Mouse (Mus musculus) neural tube, embryonic 13.5 days (tissue): ENCODE measurements around the gene Ndufa10. TPM values are rescaled to one million over a fixed set of nuclear protein-coding genes. Genes with fewer than 3 reads are reported as not detected.

Experiments used
- ATAC-seq: fragments of 200-750 bp; cut with Nextera tagmentation; 2 replicates; pipeline ENCODE4 v1.8.0; 2017; ENCODE audit warnings: low read depth, mild to moderate bottlenecking, moderate TSS enrichment, moderate library complexity
- H3K27ac ChIP-seq: fragments of 300-500 bp; sonication (generic); replicated peaks from 2 replicates; pipeline ENCODE4 v1.5.1; 2015; ENCODE audit warnings: moderate library complexity, mild to moderate bottlenecking, inconsistent platforms
- H3K27me3 ChIP-seq: fragments of 300-500 bp; sonication (generic); 2 replicates; pipeline ENCODE4 v1.6.1; 2015; ENCODE audit warnings: mild to moderate bottlenecking, inconsistent platforms
- H3K36me3 ChIP-seq: fragments of 300-500 bp; sonication (generic); 2 replicates; pipeline ENCODE4 v1.6.1; 2015; ENCODE audit warnings: mild to moderate bottlenecking, inconsistent platforms
- H3K4me1 ChIP-seq: fragments of 300-500 bp; sonication (generic); replicated peaks from 2 replicates; pipeline ENCODE4 v1.6.1; 2015; ENCODE audit warnings: inconsistent platforms
- H3K4me2 ChIP-seq: fragments of 300-500 bp; sonication (generic); 2 replicates; pipeline ENCODE4 v1.6.1; 2015; ENCODE audit warnings: inconsistent platforms, mild to moderate bottlenecking, moderate library complexity
- H3K4me3 ChIP-seq: fragments of 300-500 bp; sonication (generic); 2 replicates; pipeline ENCODE4 v1.5.1; 2015; ENCODE audit warnings: mild to moderate bottlenecking, inconsistent platforms
- H3K9ac ChIP-seq: fragments of 300-500 bp; sonication (generic); 2 replicates; pipeline ENCODE4 v1.6.1; 2015; ENCODE audit warnings: moderate library complexity, mild to moderate bottlenecking, inconsistent platforms
- H3K9me3 ChIP-seq: fragments of 300-500 bp; sonication (generic); 2 replicates; pipeline ENCODE4 v1.6.1; 2016; ENCODE audit warnings: inconsistent platforms
- WGBS: fragments of 180-500 bp; shearing (Covaris S2); methylation state at CpG from one replicate; pipeline ENCODE4 v1.1.7; 2015; 5-methylcytosine and 5-hydroxymethylcytosine counted together
- microRNA-seq: library from miRNA; unstranded; fragments of <30 nt; microRNA quantifications from one replicate; pipeline ENCODE4, GENCODE M21; 2016
- polyA plus RNA-seq: library from polyadenylated mRNA; unstranded; fragments of >200 nt; fragmentation: Nextera tagmentation; extraction: Ambion mirVana; gene quantifications from 2 replicates; pipeline ENCODE4 v1.2.1, GENCODE M21; 2015

Gene Ndufa10
- polyA plus RNA-seq, 1 experiment from 2014 or later: 313 TPM

DNA sequence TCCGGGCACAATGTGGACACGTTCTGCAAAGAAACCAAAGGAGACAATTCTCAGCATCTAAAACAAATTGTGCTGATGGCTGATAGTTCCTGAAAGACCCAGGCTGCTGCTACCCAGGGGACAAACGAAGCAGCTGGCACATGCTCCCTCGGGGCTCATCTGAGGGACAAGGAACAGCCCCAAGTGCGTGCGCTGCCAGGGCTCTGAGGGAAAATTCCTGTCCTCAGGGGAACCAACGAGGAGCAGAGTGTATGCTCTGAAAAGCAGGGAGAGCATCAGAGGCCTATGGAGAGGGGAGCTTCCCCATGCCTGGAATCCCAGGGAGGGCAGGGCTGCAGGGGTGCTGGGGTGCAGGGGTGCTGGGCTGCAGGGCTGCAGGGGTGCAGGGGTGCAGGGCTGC is 48.9 kb downstream of the Ndufa10 start:
- no peak overlapping the region for H3K4me2 ChIP-seq
- H3K9me3 ChIP-seq: no peaks in the 10 kb centered on the region
- no peak overlapping the region for H3K4me3 ChIP-seq
- H3K36me3 ChIP-seq: no peaks in the 10 kb centered on the region
- H3K27ac ChIP-seq: no peak overlapping the region
- 56% methylated on average over 7 of the region's 7 CpGs for WGBS
- ATAC-seq: no peak
- H3K4me1 ChIP-seq: peaks cover 4% of the 10 kb centered on the region
- H3K27me3 ChIP-seq: no peaks in the 10 kb centered on the region
- H3K9ac ChIP-seq: no peak overlapping the region

DNA sequence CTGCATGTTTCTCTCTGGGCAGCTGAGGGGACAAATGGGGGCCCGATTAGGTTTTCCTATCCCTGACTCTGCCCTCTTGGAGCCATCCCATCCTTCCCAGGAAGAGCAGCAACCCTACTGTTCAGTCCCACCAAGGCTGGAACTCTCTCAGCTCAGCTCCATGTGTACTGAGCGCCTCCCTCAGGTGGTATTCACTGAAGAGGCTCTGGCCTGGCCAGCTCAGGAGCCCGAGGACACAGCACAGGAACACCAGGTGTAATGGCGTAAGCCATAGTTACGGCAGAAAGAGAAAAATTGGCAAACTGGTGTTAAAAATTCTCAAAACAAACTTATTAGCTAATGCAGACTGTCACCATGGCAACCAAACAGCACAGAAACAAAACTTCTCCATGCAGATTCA is 68.5 kb downstream of the Ndufa10 start:
- Histone ChIP-seq H3K4me2 (no peak overlapping the region), H3K27ac (no peak overlapping the region), H3K4me3 (no peak overlapping the region), H3K9ac (no peak overlapping the region), H3K9me3 (no peaks in the 10 kb centered on the region), H3K27me3 (no peaks in the 10 kb centered on the region), H3K4me1 (no peaks in the 10 kb centered on the region), H3K36me3 (no peaks in the 10 kb centered on the region)
- ATAC-seq: no peak
- WGBS: 79% methylated on average over 5 of the region's 5 CpGs

GRCm38 (mm10) chr1:92400556-92400955 is 73.1 kb downstream of the Ndufa10 start:
- Histone ChIP-seq H3K27ac (no peak overlapping the region), H3K36me3 (no peaks in the 10 kb centered on the region), H3K4me2 (no peak overlapping the region), H3K9ac (no peak overlapping the region), H3K4me3 (no peak overlapping the region), H3K27me3 (no peaks in the 10 kb centered on the region), H3K9me3 (no peaks in the 10 kb centered on the region), H3K4me1 (peaks cover 17% of the 10 kb centered on the region)
- no peak for ATAC-seq
- 88% methylated on average over 2 of the region's 2 CpGs for WGBS

GRCm38 (mm10) chr1:92398601-92399000 is 75.1 kb downstream of the Ndufa10 start:
- Histone ChIP-seq H3K27me3 (no peaks in the 10 kb centered on the region), H3K27ac (peak overlapping the region; percentile 89), H3K4me1 (peaks cover 24% of the 10 kb centered on the region), H3K9ac (no peak overlapping the region), H3K36me3 (no peaks in the 10 kb centered on the region), H3K4me2 (no peak overlapping the region), H3K4me3 (no peak overlapping the region), H3K9me3 (no peaks in the 10 kb centered on the region)
- ATAC-seq: no peak
- 69% methylated on average over 7 of the region's 7 CpGs for WGBS

DNA sequence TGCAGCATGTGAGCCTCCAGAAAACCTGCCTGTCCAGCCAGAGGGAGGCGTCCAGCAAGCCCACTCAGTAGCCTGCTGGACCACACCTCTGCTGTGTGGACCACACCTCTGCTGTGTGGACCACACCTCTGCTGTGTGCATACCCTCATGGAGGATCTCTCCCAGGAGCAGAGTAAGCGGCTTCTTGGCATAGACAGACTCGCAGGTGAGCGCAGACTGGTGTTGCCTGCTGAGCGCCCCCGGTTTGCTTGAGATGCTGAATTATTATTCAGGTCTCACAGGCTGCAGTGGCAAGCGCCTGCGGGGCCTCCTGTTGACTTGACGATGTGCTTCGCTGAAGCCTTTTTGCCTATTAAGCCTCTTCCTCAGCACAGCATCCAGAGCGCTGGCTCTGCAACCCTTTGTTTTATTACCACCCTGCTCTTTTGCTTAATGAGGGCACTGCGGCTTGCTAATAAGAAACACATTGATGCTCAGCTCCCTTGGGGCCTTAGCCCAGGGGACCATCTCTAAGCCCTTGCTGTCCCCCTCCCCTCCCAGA is 76.1 kb downstream of the Ndufa10 start:
- Histone ChIP-seq H3K4me3 (no peak overlapping the region), H3K4me1 (peaks cover 24% of the 10 kb centered on the region), H3K4me2 (peak overlapping the region; percentile 13; the same call in 1 of the 2 replicates), H3K27me3 (no peaks in the 10 kb centered on the region), H3K27ac (peak overlapping the region; percentile 89), H3K9me3 (no peaks in the 10 kb centered on the region), H3K9ac (peak overlapping the region; percentile 52), H3K36me3 (no peaks in the 10 kb centered on the region)
- peak; percentile 85 for ATAC-seq
- 9% methylated on average over 12 of the region's 12 CpGs for WGBS

DNA sequence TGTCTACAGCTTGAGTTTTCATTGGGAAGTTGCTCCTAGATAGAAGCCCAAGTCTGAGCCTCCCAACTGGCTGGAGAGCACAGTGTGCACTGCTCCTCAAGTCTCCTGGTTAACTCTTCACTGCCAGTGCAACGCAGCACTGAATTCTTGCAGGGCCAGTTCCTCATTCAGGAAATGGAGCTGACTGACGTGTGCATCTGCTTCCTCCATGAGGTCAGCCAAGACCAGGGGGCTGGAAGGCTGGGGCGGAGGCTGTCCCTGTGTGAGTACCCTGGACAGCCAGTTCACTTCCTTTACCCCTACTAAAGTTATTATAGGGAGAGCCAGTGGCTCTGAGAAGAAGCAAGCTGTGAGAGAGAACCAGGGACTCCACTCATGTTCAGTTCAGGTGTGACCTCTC is 79.4 kb downstream of the Ndufa10 start:
- no peak for ATAC-seq
- H3K4me1 ChIP-seq: peaks cover 24% of the 10 kb centered on the region
- WGBS: 85% methylated on average over 3 of the region's 3 CpGs
- no peaks in the 10 kb centered on the region for H3K27me3 ChIP-seq
- H3K9ac ChIP-seq: no peak overlapping the region
- H3K4me3 ChIP-seq: no peak overlapping the region
- no peaks in the 10 kb centered on the region for H3K9me3 ChIP-seq
- no peak overlapping the region for H3K27ac ChIP-seq
- H3K4me2 ChIP-seq: no peak overlapping the region
- no peaks in the 10 kb centered on the region for H3K36me3 ChIP-seq

- Histone ChIP-seq H3K4me3 (no peak overlapping the region), H3K4me1 (peaks cover 18% of the 10 kb centered on the region), H3K9me3 (no peaks in the 10 kb centered on the region), H3K4me2 (no peak overlapping the region), H3K27ac (no peak overlapping the region), H3K27me3 (no peaks in the 10 kb centered on the region), H3K9ac (no peak overlapping the region), H3K36me3 (no peaks in the 10 kb centered on the region)
- no peak for ATAC-seq
- 87% methylated on average over 6 of the region's 6 CpGs for WGBS
These were observed 80.5 kb downstream of the Ndufa10 start for GRCm38 (mm10) chr1:92393166-92393565.

Small RNA genes lying within 50 kb of the gene (microRNA-seq; reads per million reads assigned to microRNA genes)
- 3.1 reads per million, percentile 14 among the genes with 10 or more reads in this experiment for gene Mir6900

Other genes starting within 250 kb of the Ndufa10 start
- not detected in 2 replicates for gene Olfr1416, start 11.3 kb upstream of the Ndufa10 start, polyA plus RNA-seq
- not detected in 2 replicates for gene Olfr1415, start 22.2 kb upstream of the Ndufa10 start, polyA plus RNA-seq
- gene Olfr1414, start 44.8 kb upstream of the Ndufa10 start, polyA plus RNA-seq: not detected in 2 replicates
- not detected in 2 replicates for gene Olfr1413, start 97.5 kb upstream of the Ndufa10 start, polyA plus RNA-seq
- gene Olfr1412, start 111.9 kb upstream of the Ndufa10 start, polyA plus RNA-seq: not detected in 2 replicates
- gene Olfr1411, start 120.6 kb upstream of the Ndufa10 start, polyA plus RNA-seq: not detected in 2 replicates
- not detected in 2 replicates for gene Olfr1410, start 131.9 kb upstream of the Ndufa10 start, polyA plus RNA-seq
- not detected in 2 replicates for gene Olfr12, start 143.9 kb upstream of the Ndufa10 start, polyA plus RNA-seq
- 520 and 589 TPM in 2 replicates for gene Cops9, start 168.1 kb upstream of the Ndufa10 start, polyA plus RNA-seq
- gene Otos, start 175.0 kb upstream of the Ndufa10 start, polyA plus RNA-seq: not detected in 2 replicates